Mouse (Mus musculus) kidney, adult 2 months (tissue): ENCODE results near the gene Hmcn2.

ENCODE experiments used
- CTCF ChIP-seq: fragments of 200-500 bp; conservative IDR thresholded peaks from 2 replicates; pipeline ENCODE4 v1.5.1; 2011; ENCODE audit warnings: low read depth, mild to moderate bottlenecking, control low read depth, low read length, moderate library complexity, mixed read lengths; ENCODE audit not compliant: insufficient read depth, insufficient read length
- POLR2A ChIP-seq: fragments of 200-500 bp; IDR thresholded peaks from one replicate; pipeline ENCODE4 v1.6.1; 2011; ENCODE audit warnings: low read depth, low read length, control low read depth

GRCm38 (mm10) chr2:31381292-31381846 lies 67.2 kb downstream of the Hmcn2 start:
- TF ChIP-seq CTCF (peak; percentile 90), POLR2A (no peak)
